Mouse (Mus musculus): ENCODE results near the gene Hist2h2aa2. TPM values are rescaled to one million over a fixed set of nuclear protein-coding genes. Genes with fewer than 3 reads are reported as not detected.

Gene Hist2h2aa2
- 291 and 333 TPM in 2 replicates for polyA plus RNA-seq (2012; rRNA removed)

DNA sequence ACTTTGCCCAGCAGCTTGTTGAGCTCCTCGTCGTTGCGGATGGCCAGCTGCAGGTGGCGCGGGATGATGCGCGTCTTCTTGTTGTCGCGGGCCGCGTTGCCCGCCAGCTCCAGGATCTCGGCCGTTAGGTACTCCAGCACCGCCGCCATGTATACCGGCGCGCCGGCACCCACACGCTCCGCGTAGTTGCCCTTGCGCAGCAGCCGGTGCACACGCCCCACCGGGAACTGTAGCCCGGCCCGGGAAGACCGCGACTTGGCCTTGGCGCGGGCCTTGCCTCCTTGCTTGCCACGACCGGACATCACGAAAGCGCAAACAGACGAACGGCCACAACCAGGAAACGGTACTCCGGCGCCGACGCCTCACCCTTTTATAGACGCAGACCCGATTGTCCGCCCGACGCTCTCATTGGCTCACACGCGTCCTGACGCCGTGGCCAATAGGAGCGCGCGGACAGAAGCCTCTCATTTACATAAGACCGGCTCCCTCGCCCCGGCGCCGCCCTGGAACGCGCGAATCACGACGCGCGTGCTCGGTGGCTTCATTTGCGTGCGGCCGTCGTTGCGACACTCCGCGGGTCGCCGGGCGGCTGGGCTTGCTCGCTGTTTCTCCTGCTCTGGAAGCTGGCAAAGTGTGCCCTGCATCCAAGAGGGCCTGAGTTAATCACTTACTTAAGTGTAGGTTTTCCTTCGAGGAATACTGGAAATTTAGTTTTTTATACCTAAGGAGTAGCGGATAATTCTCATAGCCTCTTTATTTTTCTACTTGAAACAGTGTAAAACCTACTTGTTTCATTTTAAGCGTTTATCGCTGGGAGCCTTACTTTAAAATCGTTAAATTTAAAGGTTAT, at the start of gene Hist2h2aa2:
TSS of gene Hist2h2aa2 (minus strand) at position 328 of the 850 bp plus-strand sequence.

DNA sequence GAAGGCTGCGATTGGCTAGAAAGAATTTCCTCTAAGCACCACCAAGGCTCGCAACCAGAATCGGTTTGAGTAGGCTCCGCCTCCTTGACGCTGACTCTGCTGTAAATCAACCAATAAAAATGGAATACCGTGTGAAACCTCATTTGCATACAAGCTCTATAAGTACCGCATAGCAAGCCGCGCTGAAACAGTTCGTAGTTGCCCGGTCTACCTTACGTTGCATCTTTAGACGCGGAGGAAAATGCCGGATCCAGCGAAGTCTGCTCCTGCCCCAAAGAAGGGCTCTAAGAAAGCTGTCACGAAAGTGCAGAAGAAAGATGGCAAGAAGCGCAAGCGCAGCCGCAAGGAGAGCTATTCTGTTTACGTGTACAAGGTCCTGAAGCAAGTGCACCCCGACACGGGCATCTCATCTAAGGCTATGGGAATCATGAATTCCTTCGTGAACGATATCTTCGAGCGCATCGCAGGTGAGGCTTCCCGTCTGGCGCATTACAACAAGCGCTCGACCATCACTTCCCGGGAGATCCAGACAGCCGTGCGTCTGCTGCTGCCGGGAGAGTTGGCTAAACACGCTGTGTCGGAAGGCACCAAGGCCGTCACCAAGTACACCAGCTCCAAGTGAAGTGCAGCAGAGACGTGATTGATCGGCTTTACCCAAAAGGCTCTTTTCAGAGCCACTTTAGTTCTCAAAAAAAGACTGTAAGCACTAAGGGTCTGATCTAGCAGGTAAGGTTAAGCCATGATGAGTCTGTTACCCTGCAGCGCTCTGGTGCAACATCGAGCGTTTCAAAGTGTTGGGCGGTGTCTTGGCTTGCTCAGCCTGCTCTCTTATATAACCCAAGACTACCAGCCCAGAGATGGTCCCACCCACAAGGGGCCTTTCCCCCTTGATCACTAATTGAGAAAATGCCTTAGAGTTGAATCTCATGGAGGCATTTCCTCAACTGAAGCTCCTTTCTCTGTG, 29.7 kb upstream of the Hist2h2aa2 start, which contains the start of gene Hist2h2bb:
TSS of gene Hist2h2bb (plus strand) at position 242 of the 964 bp plus-strand sequence.

DNA sequence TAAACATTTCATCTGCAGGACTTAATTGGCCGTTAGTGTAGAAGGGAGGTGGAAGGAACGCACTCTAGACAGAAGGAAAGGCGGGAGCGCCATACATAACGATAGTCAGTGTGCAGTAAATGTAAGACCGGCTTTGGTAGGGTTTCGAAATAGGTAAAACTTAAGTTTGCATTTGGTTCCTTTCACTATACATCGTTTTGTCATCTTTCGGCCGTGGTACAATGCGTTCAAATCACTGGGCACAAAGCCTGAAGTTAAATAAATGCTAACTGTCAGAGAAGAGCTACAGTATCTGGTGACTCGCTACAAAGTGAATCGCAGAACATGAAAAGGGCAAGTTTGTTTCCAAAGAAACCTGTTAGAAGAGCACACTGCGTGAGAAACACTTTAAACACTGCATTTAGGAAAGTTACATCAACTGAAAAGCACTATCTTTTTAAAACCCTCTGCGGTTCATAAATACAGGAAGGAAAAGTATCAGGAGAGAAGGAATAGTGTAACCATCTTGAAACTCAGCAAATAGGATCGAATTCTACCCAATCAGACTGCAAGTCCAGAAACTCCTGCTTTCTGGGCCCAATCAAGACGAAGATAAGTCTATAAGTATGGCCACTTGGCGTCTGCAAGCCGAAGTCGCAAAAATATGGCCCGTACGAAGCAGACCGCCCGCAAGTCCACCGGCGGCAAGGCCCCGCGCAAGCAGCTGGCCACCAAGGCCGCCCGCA, 28.1 kb upstream of the Hist2h2aa2 start, which contains the start of gene Hist2h3b:
TSS of gene Hist2h3b (plus strand) at position 604 of the 725 bp plus-strand sequence.

DNA sequence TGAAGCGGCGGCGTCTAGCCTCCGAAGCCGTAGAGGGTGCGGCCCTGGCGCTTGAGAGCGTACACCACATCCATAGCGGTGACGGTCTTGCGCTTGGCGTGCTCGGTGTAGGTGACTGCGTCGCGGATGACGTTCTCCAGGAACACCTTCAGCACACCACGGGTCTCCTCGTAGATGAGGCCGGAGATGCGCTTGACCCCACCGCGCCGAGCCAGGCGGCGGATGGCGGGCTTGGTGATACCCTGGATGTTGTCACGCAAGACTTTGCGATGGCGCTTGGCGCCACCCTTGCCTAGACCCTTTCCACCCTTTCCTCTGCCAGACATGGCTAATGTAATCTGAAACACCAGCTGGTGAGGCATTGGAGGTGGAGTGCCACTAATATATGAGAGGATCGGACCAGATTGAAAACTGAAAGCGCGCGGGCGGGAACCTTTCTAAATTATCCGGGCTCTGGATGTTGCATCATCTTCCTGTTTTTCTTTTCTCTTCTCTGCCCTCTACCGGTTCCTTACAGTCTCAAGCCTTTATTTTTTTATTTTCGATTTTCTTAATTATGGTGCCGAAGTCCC, 23.0 kb upstream of the Hist2h2aa2 start, which contains the start of gene Hist2h4:
TSS of gene Hist2h4 (minus strand) at position 333 of the 572 bp plus-strand sequence.

DNA sequence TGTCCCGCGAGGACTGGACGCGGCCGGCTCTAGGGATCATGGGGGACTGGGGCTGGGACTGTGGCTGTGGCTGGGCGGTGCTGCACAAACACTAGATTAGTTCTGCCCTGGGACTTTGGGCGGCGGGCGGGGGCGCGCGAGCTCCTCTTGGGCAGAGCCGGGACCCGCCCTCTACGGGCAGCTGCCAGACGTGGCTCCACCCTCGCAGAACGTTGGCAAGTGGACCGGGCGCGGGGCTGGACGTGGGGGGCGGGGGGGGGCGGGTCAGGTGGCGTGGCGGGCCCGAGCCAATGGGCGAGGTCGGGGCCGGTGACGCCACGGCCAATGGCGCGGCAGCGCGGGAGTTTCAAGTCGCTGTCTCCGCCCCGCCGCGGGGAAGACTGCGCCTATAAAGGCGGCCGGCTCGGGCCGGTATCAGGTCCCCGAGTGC, 6.4 kb upstream of the Hist2h2aa2 start, which contains the start of gene Hist2h3c1:
TSS of gene Hist2h3c1 (plus strand) at position 259 of the 430 bp plus-strand sequence.

DNA sequence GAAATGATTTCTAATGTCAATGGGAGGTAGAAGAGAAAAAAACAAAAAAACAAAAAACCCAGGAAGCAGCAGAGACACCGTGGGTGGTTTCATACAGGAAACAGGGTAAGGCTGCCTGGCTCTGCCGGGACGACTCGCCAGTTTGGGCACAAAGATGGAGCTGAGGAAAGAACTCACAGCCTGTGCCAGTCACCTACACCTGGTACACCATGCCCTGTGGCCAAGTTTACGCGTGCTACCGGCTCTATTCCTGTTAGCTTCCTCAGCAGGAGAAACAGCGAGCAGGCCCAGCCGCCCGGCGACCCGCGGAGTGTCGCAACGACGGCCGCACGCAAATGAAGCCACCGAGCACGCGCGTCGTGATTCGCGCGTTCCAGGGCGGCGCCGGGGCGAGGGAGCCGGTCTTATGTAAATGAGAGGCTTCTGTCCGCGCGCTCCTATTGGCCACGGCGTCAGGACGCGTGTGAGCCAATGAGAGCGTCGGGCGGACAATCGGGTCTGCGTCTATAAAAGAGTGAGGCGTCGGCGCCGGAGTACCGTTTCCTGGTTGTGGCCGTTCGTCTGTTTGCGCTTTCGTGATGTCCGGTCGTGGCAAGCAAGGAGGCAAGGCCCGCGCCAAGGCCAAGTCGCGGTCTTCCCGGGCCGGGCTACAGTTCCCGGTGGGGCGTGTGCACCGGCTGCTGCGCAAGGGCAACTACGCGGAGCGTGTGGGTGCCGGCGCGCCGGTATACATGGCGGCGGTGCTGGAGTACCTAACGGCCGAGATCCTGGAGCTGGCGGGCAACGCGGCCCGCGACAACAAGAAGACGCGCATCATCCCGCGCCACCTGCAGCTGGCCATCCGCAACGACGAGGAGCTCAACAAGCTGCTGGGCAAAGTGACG, 5.2 kb upstream of the Hist2h2aa2 start, which contains the start of gene Hist2h2aa1:
TSS of gene Hist2h2aa1 (plus strand) at position 495 of the 884 bp plus-strand sequence.

DNA sequence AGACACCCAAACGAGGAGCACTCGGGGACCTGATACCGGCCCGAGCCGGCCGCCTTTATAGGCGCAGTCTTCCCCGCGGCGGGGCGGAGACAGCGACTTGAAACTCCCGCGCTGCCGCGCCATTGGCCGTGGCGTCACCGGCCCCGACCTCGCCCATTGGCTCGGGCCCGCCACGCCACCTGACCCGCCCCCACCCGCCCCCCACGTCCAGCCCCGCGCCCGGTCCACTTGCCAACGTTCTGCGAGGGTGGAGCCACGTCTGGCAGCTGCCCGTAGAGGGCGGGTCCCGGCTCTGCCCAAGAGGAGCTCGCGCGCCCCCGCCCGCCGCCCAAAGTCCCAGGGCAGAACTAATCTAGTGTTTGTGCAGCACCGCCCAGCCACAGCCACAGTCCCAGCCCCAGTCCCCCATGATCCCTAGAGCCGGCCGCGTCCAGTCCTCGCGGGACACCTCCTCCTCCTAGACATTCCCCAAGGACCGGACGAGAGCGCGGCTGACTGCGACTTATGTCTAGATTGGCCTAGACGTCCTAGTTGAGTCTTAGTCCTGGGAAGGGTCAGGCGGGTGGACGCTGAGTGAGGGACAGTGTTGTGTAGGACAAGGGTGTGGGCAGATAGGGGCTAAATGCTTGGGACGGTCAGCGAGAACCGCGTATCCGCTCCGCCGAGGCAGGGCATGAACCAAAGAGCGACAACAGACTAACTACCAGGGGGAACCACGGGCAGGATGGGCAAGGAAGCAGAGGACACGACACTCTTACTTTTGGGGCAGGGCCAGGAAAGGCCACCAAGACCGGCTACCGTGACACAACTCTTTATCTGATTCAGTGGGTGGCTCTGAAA, 902 bp downstream of the Hist2h2aa2 start, which contains the start of gene Hist2h3c2:
TSS of gene Hist2h3c2 (minus strand) at position 174 of the 840 bp plus-strand sequence.

DNA sequence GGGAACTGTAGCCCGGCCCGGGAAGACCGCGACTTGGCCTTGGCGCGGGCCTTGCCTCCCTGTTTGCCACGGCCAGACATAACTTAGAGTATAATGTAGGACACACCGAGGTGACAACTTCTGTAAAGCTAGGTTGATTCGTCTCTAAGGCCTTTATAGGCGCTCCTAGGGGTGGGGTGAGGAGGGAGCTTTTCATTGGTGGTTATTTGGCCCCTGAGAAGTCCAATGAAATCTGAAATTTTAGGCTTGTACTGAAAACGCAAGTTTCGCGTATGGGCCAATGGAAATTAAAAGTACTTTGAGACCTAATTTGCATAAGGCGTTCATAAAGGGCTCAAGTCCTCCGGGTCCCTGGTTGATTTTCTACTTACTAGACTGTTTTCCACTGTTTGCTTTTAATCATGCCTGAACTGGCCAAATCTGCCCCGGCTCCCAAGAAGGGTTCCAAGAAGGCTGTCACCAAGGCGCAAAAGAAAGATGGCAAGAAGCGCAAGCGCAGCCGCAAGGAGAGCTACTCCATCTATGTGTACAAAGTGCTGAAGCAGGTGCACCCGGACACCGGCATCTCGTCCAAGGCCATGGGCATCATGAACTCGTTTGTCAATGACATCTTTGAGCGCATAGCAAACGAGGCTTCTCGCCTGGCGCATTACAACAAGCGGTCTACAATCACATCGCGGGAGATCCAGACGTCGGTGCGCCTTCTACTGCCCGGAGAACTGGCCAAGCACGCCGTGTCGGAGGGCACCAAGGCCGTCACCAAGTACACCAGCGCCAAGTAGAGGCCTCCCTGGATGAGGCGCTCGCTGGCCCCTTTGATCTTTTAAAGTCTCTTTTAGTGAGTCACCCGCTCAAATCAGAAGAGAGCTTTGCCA, 19.1 kb downstream of the Hist2h2aa2 start, which contains the start of the genes Hist2h2ac and Hist2h2be:
TSS of gene Hist2h2ac (minus strand) at position 116 of the 875 bp plus-strand sequence.
TSS of gene Hist2h2be (plus strand) at position 355 of the 875 bp plus-strand sequence.

DNA sequence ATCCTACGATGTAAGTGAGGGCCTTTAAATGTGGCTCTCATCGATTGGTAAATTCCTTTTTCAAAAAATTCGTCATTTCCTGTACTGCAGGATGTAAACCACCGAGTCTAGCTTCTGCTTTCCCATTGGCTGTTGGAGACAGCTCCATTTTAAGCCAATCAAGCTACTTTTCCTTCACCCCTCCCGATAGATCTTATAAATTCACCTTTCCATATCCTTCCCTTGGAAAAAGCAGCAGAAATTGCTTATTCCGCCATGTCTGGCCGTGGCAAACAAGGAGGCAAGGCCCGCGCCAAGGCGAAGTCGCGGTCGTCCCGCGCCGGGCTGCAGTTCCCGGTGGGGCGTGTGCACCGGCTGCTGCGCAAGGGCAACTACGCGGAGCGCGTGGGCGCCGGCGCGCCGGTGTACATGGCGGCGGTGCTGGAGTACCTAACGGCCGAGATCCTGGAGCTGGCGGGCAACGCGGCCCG, 20.4 kb downstream of the Hist2h2aa2 start, which contains the start of the genes Bola1 and Hist2h2ab:
TSS of gene Bola1 (minus strand) at position 49 of the 470 bp plus-strand sequence.
TSS of gene Hist2h2ab (plus strand) at position 205 of the 470 bp plus-strand sequence.

Other genes with a start within 250 kb of the Hist2h2aa2 start
- gene Plekho1, start 244.3 kb downstream of the Hist2h2aa2 start, polyA plus RNA-seq (2012; rRNA removed) = 30.2 and 42.1 TPM in 2 replicates
- gene Vps45, start 181.8 kb downstream of the Hist2h2aa2 start, polyA plus RNA-seq (2012; rRNA removed) = 3.4 and 4.2 TPM in 2 replicates
- gene Otud7b, start 135.7 kb downstream of the Hist2h2aa2 start, polyA plus RNA-seq (2012; rRNA removed) = 16.0 and 17.8 TPM in 2 replicates
- 38.7 and 44.7 TPM in 2 replicates for gene Mtmr11, start 78.3 kb downstream of the Hist2h2aa2 start, polyA plus RNA-seq (2012; rRNA removed)
- gene Sf3b4, start 67.9 kb downstream of the Hist2h2aa2 start, polyA plus RNA-seq (2012; rRNA removed) = 72.6 and 80.8 TPM in 2 replicates
- gene Sv2a, start 59.1 kb downstream of the Hist2h2aa2 start, polyA plus RNA-seq (2012; rRNA removed) = 2.3 and 2.5 TPM in 2 replicates
- 73.9 and 91.3 TPM in 2 replicates for gene Bola1, start 20.6 kb downstream of the Hist2h2aa2 start, polyA plus RNA-seq (2012; rRNA removed)
- 1.8 and 8.0 TPM in 2 replicates for gene Hist2h2ab, start 20.4 kb downstream of the Hist2h2aa2 start, polyA plus RNA-seq (2012; rRNA removed)
- 18.8 and 23.5 TPM in 2 replicates for gene Hist2h2ac, start 19.4 kb downstream of the Hist2h2aa2 start, polyA plus RNA-seq (2012; rRNA removed)
- gene Hist2h2be, start 19.2 kb downstream of the Hist2h2aa2 start, polyA plus RNA-seq (2012; rRNA removed) = 4.2 and 4.6 TPM in 2 replicates
- gene Hist2h3c2, start 1.1 kb downstream of the Hist2h2aa2 start, polyA plus RNA-seq (2012; rRNA removed) = 105 and 114 TPM in 2 replicates
- 316 and 418 TPM in 2 replicates for gene Hist2h2aa1, start 5.2 kb upstream of the Hist2h2aa2 start, polyA plus RNA-seq (2012; rRNA removed)
- gene Hist2h3c1, start 6.4 kb upstream of the Hist2h2aa2 start, polyA plus RNA-seq (2012; rRNA removed) = not detected in 2 replicates
- gene Hist2h4, start 23.0 kb upstream of the Hist2h2aa2 start, polyA plus RNA-seq (2012; rRNA removed) = 6.2 and 7.7 TPM in 2 replicates
- gene Hist2h3b, start 28.4 kb upstream of the Hist2h2aa2 start, polyA plus RNA-seq (2012; rRNA removed) = 93.7 and 97.1 TPM in 2 replicates
- gene Hist2h2bb, start 29.5 kb upstream of the Hist2h2aa2 start, polyA plus RNA-seq (2012; rRNA removed) = 9.4 and 9.5 TPM in 2 replicates
- gene Fcgr1, start 53.7 kb upstream of the Hist2h2aa2 start, polyA plus RNA-seq (2012; rRNA removed) = 1.2 and 1.6 TPM in 2 replicates
- gene BC107364, start 212.0 kb upstream of the Hist2h2aa2 start, polyA plus RNA-seq (2012; rRNA removed) = 0.10 and 0.34 TPM in 2 replicates

All from colon, adult 2 months (tissue).